Mouse (Mus musculus): ENCODE data around the gene Pkd2.

DNA sequence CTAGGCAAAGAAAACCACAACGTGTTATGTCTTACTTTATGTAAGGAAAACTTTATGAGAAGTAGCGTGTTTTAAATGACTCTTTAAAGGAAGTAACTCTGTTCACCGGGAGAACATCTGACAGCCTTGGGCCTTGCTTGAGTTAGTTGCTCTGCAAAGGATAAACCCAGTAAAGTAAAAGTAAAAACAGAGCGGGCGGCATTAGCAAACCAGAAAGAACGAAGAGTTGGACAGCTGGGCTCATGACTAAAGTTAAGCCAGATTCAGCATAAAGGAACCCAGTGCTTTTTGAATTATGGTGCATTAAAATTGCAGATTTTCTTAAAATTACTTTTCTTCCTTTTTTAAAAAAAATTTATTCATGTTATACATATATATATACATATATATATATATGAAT is 4.7 kb upstream of the Pkd2 start:
- TF ChIP-seq SIN3A (IDR thresholded peaks at IDR 0.05; ENCODE audit: low read length) = no peak
- no peak for TF ChIP-seq CHD2 (IDR thresholded peaks at IDR 0.05; ENCODE audit: low read length)
- TF ChIP-seq POLR2AphosphoS5 (IDR thresholded peaks at IDR 0.05; ENCODE audit: borderline replicate concordance, low read depth, low read length) = no peak
- TF ChIP-seq USF1 (IDR thresholded peaks at IDR 0.05; ENCODE audit: low read depth, low read length) = no peak
- TF ChIP-seq HCFC1 (IDR thresholded peaks at IDR 0.05; ENCODE audit: low read depth, low read length) = no peak
- no peak for TF ChIP-seq POLR2A (IDR thresholded peaks at IDR 0.05; ENCODE audit: control insufficient read depth in 1 of 2, insufficient read depth in 1 of 2, low read depth in 1 of 2, low read length in 2 of 2, poor library complexity in 1 of 2)
- no peak for TF ChIP-seq JUND (IDR thresholded peaks at IDR 0.05; ENCODE audit: low read depth, low read length)
- TF ChIP-seq POLR2AphosphoS2 (IDR thresholded peaks at IDR 0.05; ENCODE audit: low read length) = no peak
- TF ChIP-seq CTCF (IDR thresholded peaks at IDR 0.05 in 2 of 3, conservative IDR thresholded peaks at IDR 0.05 in 1 of 3; ENCODE audit: control insufficient read depth in 1 of 3, insufficient read depth in 1 of 3, low read depth in 2 of 3, low read length in 3 of 3, poor library complexity in 1 of 3, severe bottlenecking in 1 of 3) = no peak
- TF ChIP-seq TBP (IDR thresholded peaks at IDR 0.05; ENCODE audit: low read depth, low read length) = no peak
- TF ChIP-seq USF2 (IDR thresholded peaks at IDR 0.05; ENCODE audit: borderline replicate concordance in 1 of 2, insufficient read depth in 1 of 2, low read depth in 1 of 2, low read length in 2 of 2) = no peak
- no peak for TF ChIP-seq MAFK (IDR thresholded peaks at IDR 0.05; ENCODE audit: borderline replicate concordance, low read depth, low read length)
